Mouse (Mus musculus) ES-E14 (cell line): ENCODE measurements at regions not wholly inside any gene's neighbourhood (a gene's known extent, or its start where the extent isn't known, plus 50 kb on each side); places are given as distances from the start of the nearest gene placed in this dataset.

Source experiments
- HCFC1 ChIP-seq: IDR thresholded peaks from 2 replicates; pipeline ENCODE4 v1.6.1; 2012; ENCODE audit warnings: low read length, inconsistent platforms, borderline replicate concordance; ENCODE audit not compliant: insufficient read depth
- MAFK ChIP-seq: IDR thresholded peaks from 2 replicates; pipeline ENCODE4 v1.6.1; 2014; ENCODE audit warnings: mild to moderate bottlenecking, low read depth, low read length, inconsistent platforms; ENCODE audit not compliant: insufficient read depth
- ZC3H11A ChIP-seq: IDR thresholded peaks from 2 replicates; pipeline ENCODE4 v1.6.1; 2012; ENCODE audit warnings: low read depth, mild to moderate bottlenecking, inconsistent platforms, low read length, borderline replicate concordance

DNA sequence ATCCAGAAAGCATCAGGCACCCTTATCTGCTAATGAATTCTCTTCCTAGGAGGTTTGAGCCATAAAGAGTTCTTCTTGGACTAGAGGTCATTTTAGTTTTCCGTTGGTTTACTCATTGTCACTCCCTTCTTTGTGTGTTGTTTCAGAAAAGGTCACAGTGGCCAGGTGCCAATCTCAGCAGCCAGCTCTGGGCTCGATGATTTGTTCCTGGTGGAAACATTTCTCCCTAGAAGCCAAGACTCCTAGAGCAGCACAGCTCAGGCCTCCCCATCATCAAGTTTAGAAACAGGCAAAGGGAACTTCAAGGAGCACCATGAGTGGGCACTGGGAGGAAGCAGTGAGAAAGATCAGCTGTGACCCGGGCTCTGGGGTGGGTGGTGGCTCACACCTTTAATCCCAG is 132.3 kb upstream of the Fbxo11 start:
- no peak for TF ChIP-seq MAFK
- no peak for TF ChIP-seq ZC3H11A
- no peak for TF ChIP-seq HCFC1
